Mouse (Mus musculus): ENCODE measurements at regions not wholly inside any gene's neighbourhood (a gene's known extent, or its start where the extent isn't known, plus 50 kb on each side); places are given as distances from the start of the nearest gene placed in this dataset.

DNA sequence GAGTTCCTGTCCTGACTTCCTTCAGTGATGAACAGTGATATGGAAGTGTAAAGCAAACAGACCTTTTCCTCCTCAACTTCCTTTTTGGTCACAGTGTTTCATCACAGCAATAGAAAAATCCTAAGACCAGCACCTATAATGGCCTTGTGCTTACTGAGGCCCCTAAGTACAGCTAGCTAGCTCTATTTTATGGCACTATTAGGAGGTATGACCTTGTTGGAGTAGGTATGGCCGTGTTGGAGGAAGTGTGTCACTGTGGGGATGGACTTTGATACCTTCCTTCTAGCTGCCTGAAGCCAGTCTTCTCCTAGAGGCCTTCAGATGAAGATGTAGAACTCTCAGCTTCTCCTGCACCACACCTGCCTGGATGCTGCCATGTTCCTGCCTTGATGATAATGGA is 365.6 kb upstream of the Hs6st1 start:
- TF ChIP-seq RCOR1 (IDR thresholded peaks at IDR 0.05; ENCODE audit: low read depth, low read length), result no peak
- no peak for TF ChIP-seq ZKSCAN1 (IDR thresholded peaks at IDR 0.05; ENCODE audit: low read depth, low read length)
- TF ChIP-seq POLR2A (IDR thresholded peaks at IDR 0.05; ENCODE audit: control insufficient read depth in 1 of 2, insufficient read depth in 1 of 2, low read depth in 1 of 2, low read length in 2 of 2, poor library complexity in 1 of 2), result no peak
- no peak for TF ChIP-seq SIN3A (IDR thresholded peaks at IDR 0.05; ENCODE audit: low read length)
- no peak for TF ChIP-seq CTCF (IDR thresholded peaks at IDR 0.05 in 2 of 3, conservative IDR thresholded peaks at IDR 0.05 in 1 of 3; ENCODE audit: control insufficient read depth in 1 of 3, insufficient read depth in 1 of 3, low read depth in 2 of 3, low read length in 3 of 3, poor library complexity in 1 of 3, severe bottlenecking in 1 of 3)
- no peak for TF ChIP-seq E2F4 (IDR thresholded peaks at IDR 0.05; ENCODE audit: borderline replicate concordance, low read depth, low read length)
- TF ChIP-seq HCFC1 (IDR thresholded peaks at IDR 0.05; ENCODE audit: low read depth, low read length), result no peak
- no peak for TF ChIP-seq GATA1 (IDR thresholded peaks at IDR 0.05; ENCODE audit: low read depth, low read length)
